Mouse (Mus musculus) liver, embryonic 11.5 days (tissue): ENCODE results near the gene Rundc3a. TPM values are rescaled to one million over a fixed set of nuclear protein-coding genes. Genes with fewer than 3 reads are reported as not detected.

Source experiments
- ATAC-seq: fragments of 200-750 bp; cut with Nextera tagmentation; replicated peaks from 2 replicates; pipeline ENCODE4 v1.8.0; 2017; ENCODE audit warnings: moderate number of reproducible peaks, mild to moderate bottlenecking, moderate TSS enrichment, moderate library complexity; ENCODE audit not compliant: low FRiP score
- DNase-seq: peaks from one replicate; pipeline ENCODE4 v3.0.0-alpha.2; 2017; ENCODE audit warnings: low spot score
- H3K27ac ChIP-seq: fragments of 300-500 bp; sonication (generic); 2 replicates; pipeline ENCODE4 v1.5.1; 2014; ENCODE audit warnings: mild to moderate bottlenecking, low read depth, low read length, control low read depth
- H3K27me3 ChIP-seq: fragments of 300-500 bp; sonication (generic); replicated peaks from 2 replicates; pipeline ENCODE4 v1.6.1; 2014; ENCODE audit warnings: low read length, mixed read lengths; ENCODE audit not compliant: control insufficient read depth, insufficient read depth
- H3K36me3 ChIP-seq: fragments of 300-500 bp; sonication (generic); 2 replicates; pipeline ENCODE4 v1.6.1; 2014; ENCODE audit warnings: mild to moderate bottlenecking, low read length, moderate library complexity, mixed read lengths; ENCODE audit not compliant: control insufficient read depth, insufficient read depth
- H3K4me1 ChIP-seq: fragments of 300-500 bp; sonication (generic); replicated peaks from 2 replicates; pipeline ENCODE4 v1.6.1; 2014; ENCODE audit warnings: low read length, mixed read lengths; ENCODE audit not compliant: control insufficient read depth, insufficient read depth
- H3K4me2 ChIP-seq: fragments of 300-500 bp; sonication (generic); 2 replicates; pipeline ENCODE4 v1.6.1; 2014; ENCODE audit warnings: mild to moderate bottlenecking, control low read depth, moderate library complexity
- H3K4me3 ChIP-seq: fragments of 300-500 bp; sonication (generic); 2 replicates; pipeline ENCODE4 v1.5.1; 2014; ENCODE audit warnings: low read depth, low read length, control low read depth
- H3K9ac ChIP-seq: fragments of 300-500 bp; sonication (generic); 2 replicates; pipeline ENCODE4 v1.6.1; 2014; ENCODE audit warnings: low read depth, low read length, control low read depth
- H3K9me3 ChIP-seq: fragments of 300-500 bp; sonication (generic); 2 replicates; pipeline ENCODE4 v1.6.1; 2016; ENCODE audit warnings: low read length, inconsistent platforms, mixed read lengths; ENCODE audit not compliant: control insufficient read depth
- whole genome bisulfite sequencing: fragments of 180-500 bp; shearing (Covaris S2); extraction: QIAGEN DNeasy Blood & Tissue Kit; methylation state at CpG from one replicate; pipeline ENCODE4 v1.1.7; 2014; 5-methylcytosine and 5-hydroxymethylcytosine counted together
- polyA plus RNA-seq: library from polyadenylated mRNA; unstranded; fragments of >200 nt; fragmentation: Nextera tagmentation; extraction: Ambion mirVana; gene quantifications from 2 replicates; pipeline ENCODE4 v1.2.1, GENCODE M21; 2014

The Rundc3a gene
- polyA plus RNA-seq, 1 experiment from 2014 or later = 2.6 TPM

DNA sequence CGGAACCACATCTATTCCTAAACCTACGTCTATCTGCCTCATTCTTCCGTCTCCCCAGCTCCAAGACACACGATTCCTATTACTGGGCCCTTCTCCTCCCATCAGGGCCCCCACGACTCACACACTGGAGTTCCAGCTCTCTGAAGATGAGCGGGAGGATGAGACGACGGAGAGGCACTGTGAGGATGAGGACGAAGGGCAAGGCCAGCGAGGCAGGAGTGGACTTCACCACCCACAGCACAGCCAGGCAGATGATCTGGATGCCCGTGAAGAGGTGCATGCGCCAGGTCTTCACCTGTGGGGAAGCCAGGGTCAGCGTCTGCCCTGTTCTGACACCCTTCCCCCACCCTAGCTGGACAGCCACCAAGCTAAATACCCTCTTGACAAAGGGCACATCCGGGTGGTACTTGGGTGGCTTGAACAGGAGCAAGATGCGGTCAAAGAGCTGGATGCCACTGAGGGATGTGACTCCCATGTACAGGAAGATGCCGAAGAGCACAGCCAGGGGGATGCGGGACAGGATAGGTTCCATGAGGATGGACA is 42.2 kb upstream of the Rundc3a start:
- no peak overlapping the region for H3K27ac ChIP-seq
- no peak overlapping the region for H3K4me2 ChIP-seq
- ATAC-seq = no peak
- H3K4me3 ChIP-seq = no peak overlapping the region
- H3K27me3 ChIP-seq = peaks cover 30% of the 10 kb centered on the region
- H3K9ac ChIP-seq = no peak overlapping the region
- DNase-seq = no peak
- 86% methylated on average over 17 of the region's 17 CpGs for WGBS
- H3K36me3 ChIP-seq = no peaks in the 10 kb centered on the region; the same call in 1 of the 2 replicates
- H3K4me1 ChIP-seq = no peaks in the 10 kb centered on the region
- H3K9me3 ChIP-seq = no peaks in the 10 kb centered on the region

DNA sequence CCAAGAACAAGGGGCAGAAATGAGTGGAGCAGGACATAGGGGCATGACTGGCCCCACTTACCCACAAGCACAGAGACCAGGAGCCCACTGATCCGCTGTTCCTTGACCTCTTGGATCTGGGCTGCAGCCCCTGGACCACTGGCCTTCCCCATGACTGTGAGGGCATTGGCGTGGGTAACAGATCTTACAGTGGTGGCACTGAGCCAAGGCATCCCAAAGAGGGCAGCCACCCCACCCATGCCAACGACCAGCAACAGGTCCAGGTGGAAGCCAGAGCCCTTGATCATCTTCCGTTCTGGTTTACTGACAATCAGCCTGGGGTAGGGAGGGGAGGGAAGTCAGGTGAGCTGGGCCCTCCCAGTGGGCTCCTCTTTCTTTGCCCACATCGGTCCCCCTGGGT is 40.8 kb upstream of the Rundc3a start:
- Histone ChIP-seq H3K36me3 (peaks cover 6% of the 10 kb centered on the region; the same call in 1 of the 2 replicates), H3K9me3 (no peaks in the 10 kb centered on the region), H3K27ac (no peak overlapping the region), H3K4me2 (no peak overlapping the region), H3K27me3 (peaks cover 43% of the 10 kb centered on the region), H3K9ac (no peak overlapping the region), H3K4me3 (no peak overlapping the region), H3K4me1 (no peaks in the 10 kb centered on the region)
- DNase-seq = no peak
- 53% methylated on average over 5 of the region's 5 CpGs for WGBS
- ATAC-seq = no peak

DNA sequence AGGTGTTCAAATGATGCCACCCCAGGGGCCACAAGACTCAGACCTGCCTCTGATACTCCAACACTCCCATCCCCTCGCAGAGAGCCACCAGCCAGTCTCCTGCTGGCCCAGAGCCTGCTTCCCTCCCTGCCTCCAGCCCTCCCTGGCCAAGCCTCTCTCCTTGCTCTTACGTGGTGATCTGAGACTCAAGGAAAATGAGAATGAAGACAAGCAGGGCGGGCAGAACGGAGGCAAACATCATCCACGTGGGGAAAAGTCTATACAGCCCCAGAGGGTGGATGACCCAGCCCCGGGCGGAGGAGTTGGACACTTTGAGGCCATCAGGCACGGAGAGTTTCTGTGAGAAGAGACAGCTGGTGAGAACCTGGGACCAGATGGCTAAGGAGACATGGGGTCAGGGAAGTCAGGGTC is 40.2 kb upstream of the Rundc3a start:
- Histone ChIP-seq H3K9me3 (no peaks in the 10 kb centered on the region), H3K4me1 (no peaks in the 10 kb centered on the region), H3K27ac (no peak overlapping the region; the same call in 1 of the 2 replicates), H3K4me2 (no peak overlapping the region), H3K4me3 (no peak overlapping the region), H3K27me3 (peaks cover 50% of the 10 kb centered on the region), H3K9ac (no peak overlapping the region), H3K36me3 (peaks cover 6% of the 10 kb centered on the region; the same call in 1 of the 2 replicates)
- 47% methylated on average over 8 of the region's 8 CpGs for WGBS
- no peak for ATAC-seq
- DNase-seq = no peak

DNA sequence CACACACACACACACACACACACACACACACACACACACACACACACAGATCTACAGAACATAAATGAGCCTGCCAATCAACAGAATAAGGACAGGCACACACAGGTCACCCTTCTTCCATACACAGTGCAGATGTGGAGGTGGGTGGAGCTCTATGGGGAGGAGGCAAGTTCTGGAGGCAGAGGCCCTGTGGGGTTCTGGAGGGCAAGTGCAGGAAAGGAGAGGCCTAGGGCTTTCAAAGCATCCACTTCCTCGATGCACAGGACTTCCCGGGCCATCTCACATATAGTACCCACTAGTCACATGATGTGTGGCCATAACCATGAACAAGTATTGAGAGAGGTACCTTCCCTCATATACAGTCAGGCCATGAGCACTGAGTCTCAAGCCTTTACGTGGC is 37.7 kb upstream of the Rundc3a start:
- Histone ChIP-seq H3K4me3 (no peak overlapping the region), H3K4me1 (0 out of 2 replicates have a peak, but pooled peaks cover 1% of the 10 kb centered on the region), H3K9me3 (no peaks in the 10 kb centered on the region), H3K9ac (no peak overlapping the region), H3K27me3 (peaks cover 71% of the 10 kb centered on the region), H3K27ac (no peak overlapping the region), H3K4me2 (no peak overlapping the region), H3K36me3 (peaks cover 9% of the 10 kb centered on the region; the same call in 1 of the 2 replicates)
- WGBS = 74% methylated on average over 3 of the region's 3 CpGs
- DNase-seq = no peak
- ATAC-seq = 0 out of 2 replicates have a peak, but pooled peaks have one; percentile 10

- Histone ChIP-seq H3K4me2 (no peak overlapping the region), H3K27ac (no peak overlapping the region), H3K4me3 (no peak overlapping the region), H3K27me3 (peaks cover 75% of the 10 kb centered on the region), H3K4me1 (0 out of 2 replicates have a peak, but pooled peaks cover 2% of the 10 kb centered on the region), H3K36me3 (peaks cover 9% of the 10 kb centered on the region; the same call in 1 of the 2 replicates), H3K9me3 (no peaks in the 10 kb centered on the region), H3K9ac (no peak overlapping the region)
- DNase-seq = no peak
- no peak for ATAC-seq
- 74% methylated on average over 12 of the region's 12 CpGs for WGBS
Observed at GRCm38 (mm10) chr11:102356190-102356589, 37.0 kb upstream of the Rundc3a start.

DNA sequence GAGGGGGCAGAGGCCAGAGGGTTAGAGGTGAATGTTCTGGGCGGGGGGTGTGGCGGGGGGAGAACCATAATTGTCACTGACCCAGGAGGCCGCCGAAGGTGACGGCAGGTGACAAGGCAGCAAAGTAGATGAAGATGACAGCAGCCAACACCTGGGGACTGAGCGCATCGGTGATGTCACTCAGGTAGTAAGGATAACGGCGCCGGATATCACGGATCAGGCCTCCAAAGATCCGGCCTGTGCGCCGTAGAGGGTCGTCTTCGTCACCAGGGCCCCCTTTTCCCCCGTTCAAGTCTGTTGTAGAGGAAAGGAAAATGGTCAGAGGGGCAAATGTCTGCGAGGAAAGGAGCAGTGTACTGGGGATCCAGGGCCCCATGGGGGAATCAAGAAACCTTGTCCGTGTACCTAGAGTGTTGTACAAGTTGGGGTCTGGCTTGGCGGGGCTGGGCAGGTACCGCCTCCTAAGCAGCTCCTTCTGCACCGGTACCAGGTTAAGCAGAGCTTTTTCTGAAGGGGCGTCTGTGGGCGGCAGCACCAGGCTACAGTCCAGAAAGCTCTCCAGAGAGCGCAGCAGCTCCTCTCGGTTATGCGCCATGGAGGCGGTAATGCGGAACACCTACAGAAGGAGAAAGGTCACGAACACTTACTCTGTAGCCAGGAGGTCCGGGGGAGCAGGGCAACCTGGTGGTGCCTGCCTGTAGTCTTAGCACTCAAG is 36.4 kb upstream of the Rundc3a start:
- ATAC-seq = no peak
- no peaks in the 10 kb centered on the region for H3K9me3 ChIP-seq
- H3K4me1 ChIP-seq = 0 out of 2 replicates have a peak, but pooled peaks cover 2% of the 10 kb centered on the region
- H3K27me3 ChIP-seq = peaks cover 78% of the 10 kb centered on the region
- DNase-seq = no peak
- WGBS = 59% methylated on average over 31 of the region's 31 CpGs
- H3K9ac ChIP-seq = no peak overlapping the region
- peak overlapping the region; percentile 18; the same call in 1 of the 2 replicates for H3K4me2 ChIP-seq
- H3K36me3 ChIP-seq = peaks cover 11% of the 10 kb centered on the region
- no peak overlapping the region for H3K4me3 ChIP-seq
- no peak overlapping the region for H3K27ac ChIP-seq

DNA sequence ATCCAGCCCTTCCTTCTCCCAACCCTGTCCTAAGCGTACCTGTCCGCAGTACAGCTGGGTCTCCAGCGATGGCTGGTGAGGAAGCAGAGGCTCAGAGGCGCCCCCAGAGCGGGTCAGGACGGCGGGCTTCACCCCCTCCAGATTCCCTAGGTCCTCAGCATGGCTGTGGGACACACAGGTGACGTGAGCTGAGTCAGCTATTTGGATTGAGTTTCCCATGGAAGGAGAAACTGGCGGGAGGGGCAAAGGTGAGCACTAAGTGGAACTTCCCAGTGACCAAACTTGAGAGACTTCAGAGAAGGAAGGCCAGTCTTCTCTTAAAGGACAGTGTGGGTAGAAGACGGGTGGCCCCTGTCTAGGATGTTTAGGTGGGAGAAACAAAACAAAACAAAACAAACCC is 34.8 kb upstream of the Rundc3a start:
- H3K27me3 ChIP-seq = peaks cover 72% of the 10 kb centered on the region
- H3K4me1 ChIP-seq = 0 out of 2 replicates have a peak, but pooled peaks cover 2% of the 10 kb centered on the region
- H3K4me3 ChIP-seq = peak overlapping the region; percentile 15
- ATAC-seq (no peak), DNase-seq (no peak)
- H3K9ac ChIP-seq = 0 out of 2 replicates have a peak overlapping the region, but pooled peaks have one; percentile 9
- WGBS = 61% methylated on average over 10 of the region's 10 CpGs
- peaks cover 13% of the 10 kb centered on the region for H3K36me3 ChIP-seq
- no peak overlapping the region; the same call in 1 of the 2 replicates for H3K27ac ChIP-seq
- no peaks in the 10 kb centered on the region for H3K9me3 ChIP-seq
- H3K4me2 ChIP-seq = peak overlapping the region; percentile 38

- Histone ChIP-seq H3K27me3 (peaks cover 62% of the 10 kb centered on the region), H3K9ac (peak overlapping the region; percentile 78), H3K4me3 (peak overlapping the region; percentile 63), H3K4me1 (0 out of 2 replicates have a peak, but pooled peaks cover 20% of the 10 kb centered on the region), H3K4me2 (peak overlapping the region; percentile 71), H3K27ac (peak overlapping the region; percentile 88), H3K36me3 (peaks cover 7% of the 10 kb centered on the region), H3K9me3 (no peaks in the 10 kb centered on the region)
- no peak for ATAC-seq
- no peak for DNase-seq
- 78% methylated on average over 8 of the region's 8 CpGs for WGBS
Observed at GRCm38 (mm10) chr11:102361776-102362495, 31.3 kb upstream of the Rundc3a start.
